Mouse (Mus musculus) liver, postnatal 0 days (tissue): Measurements from ENCODE around the gene Gtf3c6.

ENCODE experiments used
- CTCF ChIP-seq: sonication (generic); IDR thresholded peaks from 2 replicates; pipeline ENCODE4 v1.5.1; 2016; ENCODE audit warnings: antibody characterized with exemption, low read depth
- EP300 ChIP-seq: IDR thresholded peaks from 2 replicates; pipeline ENCODE4 v1.6.1; 2016; ENCODE audit warnings: antibody characterized with exemption, low read depth, mild to moderate bottlenecking

- no peak for TF ChIP-seq EP300
- no peak for TF ChIP-seq CTCF
These were observed 30.1 kb downstream of the Gtf3c6 start for GRCm38 (mm10) chr10:40227660-40228303.
